Mouse (Mus musculus) olfactory bulb, adult 2 months (tissue): ENCODE measurements around the gene Rap2a.

Experiments
- CTCF ChIP-seq: fragments of 200-500 bp; IDR thresholded peaks from 2 replicates; pipeline ENCODE4 v1.5.1; 2012; ENCODE audit warnings: low read depth, mild to moderate bottlenecking, low read length, moderate library complexity; ENCODE audit not compliant: insufficient read depth
- POLR2A ChIP-seq: fragments of 200-500 bp; IDR thresholded peaks from 2 replicates; pipeline ENCODE4 v1.6.1; 2012; ENCODE audit warnings: mild to moderate bottlenecking, low read depth, low read length, moderate library complexity; ENCODE audit not compliant: insufficient read depth

- TF ChIP-seq CTCF (no peak), POLR2A (no peak)
Measured at GRCm38 (mm10) chr14:120539128-120539527, 60.9 kb downstream of the Rap2a start.
